Mouse (Mus musculus) adipocyte (in vitro differentiated cells): ENCODE data around the gene Exosc8.
"Not testable (repeated sequence)": the region's sequence is repeated elsewhere in the genome, so short reads cannot be mapped to it uniquely, and the experiment has no call there.

Experiments used
- DNase-seq: peaks from one replicate; pipeline ENCODE4 v3.0.0-alpha.2; 2016; ENCODE audit warnings: low spot score

Exosc8 gene

DNA sequence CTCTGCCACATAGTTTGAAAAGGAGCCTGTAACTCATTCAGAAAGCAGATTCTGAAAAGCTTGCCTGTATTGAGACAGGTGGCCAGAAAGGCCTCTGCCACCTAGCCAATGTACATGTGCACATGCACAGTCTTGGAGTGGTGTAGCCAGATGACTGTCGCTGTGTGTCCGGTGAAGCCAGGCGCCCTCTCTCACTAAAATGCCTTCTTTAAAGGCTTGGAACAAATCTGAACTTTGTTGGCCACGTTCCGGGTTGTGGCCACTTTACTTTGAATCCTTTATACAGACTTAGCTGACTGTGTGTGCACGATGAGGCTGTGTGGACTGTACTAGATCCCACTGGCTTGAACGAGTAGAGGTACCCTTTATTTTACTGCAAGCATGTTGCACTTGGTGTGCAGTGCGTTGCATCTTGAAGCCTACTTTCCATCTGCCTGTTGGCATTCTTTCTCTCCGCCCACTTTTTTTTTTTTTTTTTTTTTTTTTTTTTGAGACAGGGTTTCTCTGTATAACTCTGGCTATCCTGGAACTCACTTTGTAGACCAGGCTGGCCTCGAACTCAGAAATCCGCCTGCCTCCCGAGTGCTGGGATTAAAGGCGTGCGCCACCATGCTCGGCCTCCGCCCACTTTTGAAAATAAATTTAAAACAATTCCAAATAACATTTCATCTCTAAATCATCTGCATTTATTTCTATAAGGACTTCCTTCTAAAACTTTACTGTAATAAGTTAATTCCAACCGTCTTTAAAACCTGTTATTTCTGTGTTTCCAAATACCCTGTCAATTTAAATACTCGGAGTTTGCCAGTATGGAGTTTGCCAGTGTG lies 1.1 kb upstream of the Exosc8 start:
- peak; percentile 75 for DNase-seq

DNA sequence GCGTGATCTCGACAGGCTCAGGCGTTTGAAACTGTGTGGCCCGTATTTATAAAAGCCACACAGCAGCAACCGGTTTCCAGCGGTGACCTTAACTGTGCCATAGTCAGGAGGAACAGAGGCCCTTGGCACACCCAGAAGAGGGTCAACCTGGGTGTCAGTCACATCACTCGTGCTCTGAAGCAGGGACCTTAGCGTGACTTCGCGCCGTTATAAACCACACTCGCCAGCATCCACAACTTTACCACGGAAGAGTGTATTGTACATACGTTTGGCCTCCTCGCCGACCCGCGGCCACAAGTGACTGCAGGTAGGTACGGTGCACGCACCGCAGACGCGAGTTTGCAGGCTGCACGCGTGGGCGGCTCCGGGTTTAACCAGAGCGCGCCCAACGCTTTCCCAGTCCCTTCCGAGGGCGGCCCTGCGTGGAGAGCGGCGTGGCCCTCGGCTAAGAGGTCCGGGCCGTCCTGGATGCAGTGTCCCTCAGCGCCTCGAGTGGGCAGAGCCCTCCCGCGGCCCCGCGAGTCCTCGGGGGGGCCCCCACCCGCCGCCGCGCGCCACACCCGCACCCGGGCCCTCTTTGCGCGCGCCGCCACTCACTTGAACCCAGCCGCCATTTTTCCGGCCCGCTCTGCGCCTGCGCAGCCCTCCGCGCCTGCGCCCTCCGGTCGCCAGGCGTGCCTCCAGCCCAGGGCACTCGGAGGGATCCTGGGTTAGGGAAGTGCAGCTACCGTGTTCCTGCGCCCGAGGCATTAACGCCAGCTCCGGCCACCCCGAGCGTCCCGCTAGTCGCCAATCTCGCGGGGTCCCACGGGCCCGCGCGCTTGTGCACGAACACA lies 564 bp downstream of the Exosc8 start:
- DNase-seq, result peak; percentile 85

DNA sequence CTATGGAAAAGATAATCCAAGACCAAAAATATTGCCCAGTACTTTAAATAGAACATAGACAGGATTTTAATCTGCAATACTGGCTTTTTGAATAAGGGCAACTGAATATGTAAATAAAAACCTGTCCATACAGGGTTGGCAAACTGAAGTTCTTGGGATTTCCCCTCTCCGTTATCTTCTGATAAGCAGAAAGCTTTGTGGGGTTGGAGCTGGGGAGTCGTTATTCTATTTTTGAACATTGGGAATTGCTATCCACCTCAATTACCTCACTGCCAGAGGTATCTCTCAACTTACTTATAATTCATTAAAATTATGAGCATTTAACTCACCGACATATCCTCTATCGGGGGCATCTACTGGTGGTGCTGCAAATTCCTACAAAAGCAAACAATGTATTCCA lies 2.8 kb downstream of the Exosc8 start:
- DNase-seq, result no peak

DNA sequence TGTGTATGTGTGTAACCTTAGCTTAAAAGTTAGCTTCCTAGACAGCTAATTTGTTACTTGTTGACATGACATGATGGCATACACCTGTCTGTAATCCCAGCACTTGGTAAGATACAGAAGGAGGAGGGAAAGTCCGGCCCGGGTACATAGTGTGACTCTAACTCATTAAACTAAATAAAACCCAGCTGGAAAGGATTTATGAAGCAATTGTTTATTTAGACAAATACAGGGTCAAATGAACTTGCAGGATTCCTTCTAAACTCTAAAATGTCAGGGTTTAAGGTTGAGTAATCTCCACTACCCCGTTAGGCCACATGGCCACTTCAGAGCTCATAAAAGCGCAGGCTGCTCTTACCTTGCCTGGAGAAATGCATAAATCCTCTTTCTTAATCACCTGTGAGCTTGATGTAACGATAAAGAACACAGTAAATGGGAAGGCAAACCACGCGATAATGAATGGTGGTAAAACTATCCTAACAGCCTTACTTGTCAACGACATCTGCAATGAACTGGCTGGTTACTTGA lies 3.5 kb downstream of the Exosc8 start:
- DNase-seq, result no peak

GRCm38 (mm10) chr3:54728100-54728499 lies 7.1 kb downstream of the Exosc8 start:
- DNase-seq, result no peak

DNA sequence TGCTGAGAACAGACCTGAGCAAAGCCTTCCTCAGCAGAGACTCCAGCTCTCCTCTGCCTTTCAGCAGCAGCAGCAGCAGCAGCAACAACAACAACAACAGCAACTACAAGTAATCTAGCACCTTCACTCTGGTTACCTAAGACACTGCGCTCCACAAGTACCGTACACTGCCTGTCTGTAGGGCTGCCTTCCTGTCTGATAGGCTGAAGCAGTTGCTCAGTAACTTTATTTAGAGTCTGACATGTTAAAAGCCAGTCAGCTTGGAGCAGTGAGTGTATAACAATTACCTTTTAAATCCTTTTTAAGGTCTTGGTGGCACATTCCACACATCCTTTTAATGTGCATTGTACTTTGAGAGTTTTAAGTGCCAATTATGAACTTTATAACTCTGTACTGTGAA lies 7.6 kb downstream of the Exosc8 start:
- DNase-seq, result no peak

DNA sequence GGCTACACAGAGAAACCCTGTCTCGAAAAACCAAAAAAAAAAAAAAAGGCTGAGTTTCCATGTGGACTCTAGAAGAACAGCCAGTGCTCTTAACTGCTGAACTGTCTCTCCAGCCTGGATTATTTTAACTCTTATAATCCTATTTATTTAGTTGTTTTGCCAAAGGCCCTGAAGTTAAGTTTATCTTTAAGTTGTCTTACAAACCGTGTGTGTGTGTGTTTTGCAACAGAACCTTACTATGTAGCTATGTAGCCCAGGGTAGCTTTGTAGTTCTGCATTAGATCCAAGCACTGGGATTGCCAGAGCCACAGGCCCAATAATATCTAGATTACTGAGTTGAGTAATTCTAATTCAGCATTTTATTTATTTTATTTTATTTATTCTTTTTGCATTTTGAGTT lies 9.8 kb downstream of the Exosc8 start:
- no peak for DNase-seq

GRCm38 (mm10) chr3:54723741-54724500 lies 11.3 kb downstream of the Exosc8 start:
- peak; percentile 71 for DNase-seq

GRCm38 (mm10) chr3:54718947-54719346 lies 16.2 kb downstream of the Exosc8 start:
- no peak for DNase-seq

- no peak for DNase-seq
These were observed 17.8 kb downstream of the Exosc8 start for GRCm38 (mm10) chr3:54717348-54717747.

GRCm38 (mm10) chr3:54715461-54715860 lies 19.7 kb downstream of the Exosc8 start:
- DNase-seq, result peak; percentile 64

- no peak for DNase-seq
These were observed 20.9 kb downstream of the Exosc8 start, which contains the start of gene Gm21958 for GRCm38 (mm10) chr3:54714253-54714652. Gene Gm21958, minus strand, starts transcription at chr3:54714353.

DNA sequence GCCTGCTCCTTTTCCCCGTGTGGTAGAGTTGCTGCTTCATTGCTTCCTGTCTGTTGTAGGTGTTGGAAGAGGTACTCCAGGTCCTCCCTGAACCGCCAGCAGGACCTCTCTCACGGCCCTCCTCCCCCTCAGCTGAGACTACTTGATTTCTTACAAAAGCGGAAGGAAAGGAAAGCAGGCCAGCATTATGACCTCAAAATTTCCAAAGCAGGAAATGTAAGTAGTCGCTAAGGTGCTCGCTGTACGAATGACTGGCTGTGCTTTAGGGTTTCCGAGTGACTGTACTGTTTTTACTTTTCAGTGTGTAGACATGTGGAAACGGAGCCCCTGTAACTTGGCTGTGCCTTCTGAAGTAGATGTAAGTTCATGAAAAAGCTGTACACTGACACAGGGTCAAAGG lies 26.2 kb downstream of the Exosc8 start:
- no peak for DNase-seq

DNA sequence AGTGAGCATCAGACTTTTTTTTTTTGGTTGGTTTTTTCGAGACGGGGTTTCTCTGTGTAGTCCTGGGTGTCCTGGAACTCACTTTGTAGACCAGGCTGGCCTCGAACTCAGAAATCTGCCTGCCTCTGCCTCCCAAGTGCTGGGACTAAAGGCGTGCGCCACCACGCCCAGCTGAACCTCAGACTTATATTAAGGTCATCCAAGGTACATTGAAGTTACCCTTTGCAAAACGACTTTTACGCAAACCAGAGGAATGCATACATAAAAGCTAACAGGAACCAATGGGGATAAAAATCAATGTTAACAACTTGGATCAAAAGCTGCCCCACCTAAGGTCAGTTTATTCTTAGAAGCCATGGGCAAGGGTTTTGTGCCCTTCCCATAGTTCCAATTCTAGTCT lies 31.1 kb downstream of the Exosc8 start:
- not testable (repeated sequence) for DNase-seq

DNA sequence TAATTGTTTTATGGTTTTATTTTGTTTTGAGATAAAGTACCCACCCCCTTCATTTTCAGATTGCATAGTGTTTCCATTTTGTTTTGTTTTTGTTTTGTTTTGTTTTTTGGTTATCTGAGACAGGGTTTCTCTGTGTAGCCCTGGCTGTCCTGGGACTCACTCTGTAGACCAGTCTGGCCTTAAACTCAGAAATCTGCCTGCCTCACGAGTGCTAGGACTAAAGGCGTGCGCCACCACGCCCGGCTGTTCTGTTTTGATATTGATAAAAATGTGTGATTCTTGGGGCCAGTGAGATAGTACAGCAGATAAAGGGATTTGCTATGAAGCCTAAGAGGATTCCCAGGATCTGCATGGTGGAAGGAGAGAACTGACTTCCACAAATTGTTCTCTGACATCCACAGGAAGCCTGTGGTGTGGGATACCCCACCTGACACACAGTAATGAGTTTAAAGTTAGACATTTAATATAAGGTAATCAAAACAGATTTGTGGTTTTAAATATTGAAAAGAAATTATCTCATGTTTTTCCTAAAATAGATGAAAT lies 35.4 kb downstream of the Exosc8 start:
- no peak for DNase-seq

DNA sequence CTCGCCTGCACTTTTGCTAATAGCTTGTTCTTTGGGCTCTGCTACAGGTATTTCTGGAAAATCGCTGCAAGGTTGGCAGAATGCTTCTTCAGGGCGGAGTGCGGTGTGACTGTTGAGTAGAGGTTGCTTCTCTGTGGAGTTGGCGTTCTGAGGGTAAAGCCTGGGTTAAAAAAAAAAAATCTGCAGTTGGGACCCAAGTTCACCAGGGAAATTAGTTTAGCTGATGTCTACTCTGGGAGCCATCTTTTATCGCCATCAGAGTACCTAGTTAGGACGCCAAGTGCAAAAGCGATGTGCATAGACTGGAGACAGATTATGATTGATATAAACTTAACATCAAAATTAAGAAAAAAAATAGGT lies 42.2 kb downstream of the Exosc8 start:
- peak; percentile 64 for DNase-seq

GRCm38 (mm10) chr3:54692202-54693055 lies 42.8 kb downstream of the Exosc8 start, which contains the start of gene Supt20:
Gene Supt20, plus strand, starts transcription at chr3:54692807.
- peak; percentile 96 for DNase-seq

- peak; percentile 53 for DNase-seq
These were observed 46.1 kb downstream of the Exosc8 start for GRCm38 (mm10) chr3:54689091-54689490.

DNA sequence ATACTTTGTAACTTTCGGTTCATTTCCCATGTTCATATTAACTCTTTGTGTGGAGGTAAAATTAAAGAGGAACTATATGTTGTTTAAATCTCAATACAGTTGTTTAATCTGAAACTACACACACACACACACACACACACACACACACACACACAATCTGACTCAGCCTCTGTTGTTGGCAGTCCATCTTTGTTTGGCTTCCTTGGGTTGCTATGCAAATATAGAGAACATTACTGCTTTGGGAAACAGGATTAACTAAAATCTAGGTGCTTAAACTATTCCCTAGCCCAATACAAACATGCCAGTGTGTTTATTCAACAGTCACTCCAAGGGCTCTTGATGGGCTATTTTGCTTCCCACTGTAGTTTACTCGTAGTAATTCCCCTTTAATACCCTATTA lies 47.9 kb downstream of the Exosc8 start:
- no peak for DNase-seq

DNA sequence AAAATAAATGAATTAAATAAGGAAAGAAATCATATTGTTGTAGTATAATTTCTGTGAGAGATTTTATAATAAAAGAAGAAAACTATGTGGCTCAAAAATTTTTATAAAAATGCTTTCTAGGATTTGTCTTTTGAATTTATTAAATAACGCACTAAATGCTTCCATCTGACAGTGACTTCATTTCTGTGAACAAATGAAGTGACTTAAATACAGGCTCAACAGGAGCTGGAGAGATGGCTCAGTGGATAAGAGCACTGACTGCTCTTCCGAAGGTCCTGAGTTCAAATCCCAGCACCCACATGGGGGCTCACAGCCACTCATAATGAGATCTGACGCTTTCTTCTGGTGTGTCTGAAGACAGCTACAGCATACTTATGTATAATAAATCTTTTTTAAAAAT lies 50.0 kb downstream of the Exosc8 start:
- no peak for DNase-seq
